Mouse (Mus musculus): ENCODE data around the gene Gsto2.

GRCm38 (mm10) chr19:47934146-47934545 lies 68.8 kb downstream of the Gsto2 start:
- TF ChIP-seq CTCF (conservative IDR thresholded peaks at IDR 0.05; ENCODE audit: low read length) (no peak), POU5F1 (IDR thresholded peaks at IDR 0.05; ENCODE audit: borderline replicate concordance, low read length) (no peak), NANOG (IDR thresholded peaks at IDR 0.05; ENCODE audit: borderline replicate concordance, low read length) (no peak)

All from E14TG2a.4 (cell line).